Mouse (Mus musculus): ENCODE results near the gene Dck. TPM values are rescaled to one million over a fixed set of nuclear protein-coding genes. Genes with fewer than 3 reads are reported as not detected.

The Dck gene
- total and polyA plus RNA-seq, 3 experiments: 13.6 to 21.4 TPM; not detected in 1

DNA sequence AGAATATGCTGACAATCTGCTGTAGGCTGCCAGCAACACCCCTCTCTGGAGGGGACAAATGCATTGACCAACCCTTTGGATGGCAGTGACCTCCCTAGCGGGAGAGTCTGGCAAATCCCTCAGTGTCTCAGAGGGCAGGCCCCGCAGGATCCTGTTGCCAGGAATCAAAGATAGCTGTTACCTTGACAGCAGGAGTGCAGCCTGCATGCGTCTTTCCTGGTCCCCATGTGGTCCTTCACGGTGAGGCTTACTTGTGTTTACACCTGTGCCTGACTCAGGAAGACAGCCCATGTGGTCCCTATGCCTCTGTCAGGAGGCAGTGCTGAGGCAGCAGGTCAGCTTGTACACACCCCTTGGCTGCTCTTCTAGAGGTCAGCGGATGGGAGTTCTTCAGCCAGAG is 41.5 kb downstream of the Dck start:
- no peak for DNase-seq (ENCODE audit: low read depth, low spot score)
- Histone ChIP-seq H3K79me2 (ENCODE audit: control insufficient read depth, insufficient read depth, low read length, poor library complexity) (no peaks in the 10 kb centered on the region), H3K9ac (ENCODE audit: control insufficient read depth, low read depth, low read length, poor library complexity, severe bottlenecking) (no peak overlapping the region), H3K4me1 (ENCODE audit: control insufficient read depth in 1 of 2, insufficient read depth in 2 of 2, low read length in 2 of 2) (no peaks in the 10 kb centered on the region), H3K36me3 (ENCODE audit: control insufficient read depth in 1 of 2, insufficient read depth in 2 of 2, low read length in 2 of 2) (no peaks in the 10 kb centered on the region), H3K27ac (ENCODE audit: control insufficient read depth, low read depth, low read length) (no peak overlapping the region), H3K9me3 (replicated peaks; ENCODE audit: insufficient read depth, low read length) (no peaks in the 10 kb centered on the region), H3K4me3 (ENCODE audit: control insufficient read depth in 1 of 2, insufficient read depth in 1 of 2, low read depth in 2 of 2, low read length in 2 of 2) (no peak overlapping the region), H3K27me3 (ENCODE audit: control insufficient read depth in 1 of 2, insufficient read depth in 2 of 2, low read length in 2 of 2) (peaks cover 0 to 8% of the 10 kb centered on the region in 2 experiments; a peak in 3 of 4 replicates)
- TF ChIP-seq TAL1 (IDR thresholded peaks at IDR 0.05; ENCODE audit: low read length): no peak
- TF ChIP-seq MAX (IDR thresholded peaks at IDR 0.05; ENCODE audit: low read length): no peak
- no peak for TF ChIP-seq MAFK (IDR thresholded peaks at IDR 0.05; ENCODE audit: borderline replicate concordance, low read depth, low read length)
- TF ChIP-seq E2F4 (IDR thresholded peaks at IDR 0.05; ENCODE audit: borderline replicate concordance, low read depth, low read length): no peak
- no peak for TF ChIP-seq GATA1 (IDR thresholded peaks at IDR 0.05; ENCODE audit: low read depth, low read length)
- no peak for TF ChIP-seq POLR2AphosphoS2 (IDR thresholded peaks at IDR 0.05; ENCODE audit: low read length)
- no peak for TF ChIP-seq TBP (IDR thresholded peaks at IDR 0.05; ENCODE audit: low read depth, low read length)
- no peak for TF ChIP-seq ZNF384 (IDR thresholded peaks at IDR 0.05; ENCODE audit: low read depth, low read length)

DNA sequence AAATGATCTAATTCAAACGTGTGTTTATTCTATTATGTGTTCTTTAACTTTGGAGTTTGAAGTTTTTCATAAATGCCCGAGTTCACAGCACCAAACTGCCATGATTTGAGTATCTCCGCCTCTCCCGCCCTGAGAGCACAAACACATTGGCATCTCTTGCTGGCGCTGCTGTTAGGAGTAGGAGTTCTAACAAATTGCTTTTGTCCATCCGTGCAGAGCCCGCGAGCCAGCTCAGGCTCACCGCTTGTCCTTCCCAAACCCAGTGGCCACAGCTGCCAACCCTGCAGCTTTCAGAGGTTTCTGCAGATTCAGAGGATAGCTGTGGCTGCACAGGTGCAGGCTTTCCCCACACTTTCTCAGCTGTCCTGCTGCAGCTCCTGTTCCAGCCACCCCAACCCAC is 42.5 kb downstream of the Dck start:
- H3K27ac ChIP-seq (ENCODE audit: control insufficient read depth, low read depth, low read length): no peak overlapping the region
- no peaks in the 10 kb centered on the region for H3K36me3 ChIP-seq (ENCODE audit: control insufficient read depth in 1 of 2, insufficient read depth in 2 of 2, low read length in 2 of 2)
- no peak overlapping the region for H3K4me3 ChIP-seq (ENCODE audit: control insufficient read depth in 1 of 2, insufficient read depth in 1 of 2, low read depth in 2 of 2, low read length in 2 of 2)
- H3K4me1 ChIP-seq (ENCODE audit: control insufficient read depth in 1 of 2, insufficient read depth in 2 of 2, low read length in 2 of 2): no peaks in the 10 kb centered on the region
- no peaks in the 10 kb centered on the region for H3K9me3 ChIP-seq (replicated peaks; ENCODE audit: insufficient read depth, low read length)
- no peak for DNase-seq (ENCODE audit: low read depth, low spot score)
- no peak overlapping the region for H3K9ac ChIP-seq (ENCODE audit: control insufficient read depth, low read depth, low read length, poor library complexity, severe bottlenecking)
- H3K79me2 ChIP-seq (ENCODE audit: control insufficient read depth, insufficient read depth, low read length, poor library complexity): no peaks in the 10 kb centered on the region
- TF ChIP-seq JUND (IDR thresholded peaks at IDR 0.05; ENCODE audit: low read depth, low read length): no peak
- TF ChIP-seq NELFE (IDR thresholded peaks at IDR 0.05; ENCODE audit: low read depth, low read length): no peak
- TF ChIP-seq POLR2AphosphoS5 (IDR thresholded peaks at IDR 0.05; ENCODE audit: borderline replicate concordance, low read depth, low read length): no peak
- TF ChIP-seq HCFC1 (IDR thresholded peaks at IDR 0.05; ENCODE audit: low read depth, low read length): no peak
- no peak for TF ChIP-seq SMC3 (IDR thresholded peaks at IDR 0.05; ENCODE audit: low read depth, low read length)
- no peak for TF ChIP-seq GATA1 (IDR thresholded peaks at IDR 0.05; ENCODE audit: low read depth, low read length)
- H3K27me3 ChIP-seq (ENCODE audit: control insufficient read depth in 1 of 2, insufficient read depth in 2 of 2, low read length in 2 of 2): peaks cover 0 to 8% of the 10 kb centered on the region in 2 experiments; a peak in 3 of 4 replicates

- no peak for DNase-seq (ENCODE audit: low read depth, low spot score)
- no peak overlapping the region for H3K4me3 ChIP-seq (ENCODE audit: control insufficient read depth in 1 of 2, insufficient read depth in 1 of 2, low read depth in 2 of 2, low read length in 2 of 2)
- H3K36me3 ChIP-seq (ENCODE audit: control insufficient read depth in 1 of 2, insufficient read depth in 2 of 2, low read length in 2 of 2): no peaks in the 10 kb centered on the region
- H3K79me2 ChIP-seq (ENCODE audit: control insufficient read depth, insufficient read depth, low read length, poor library complexity): no peaks in the 10 kb centered on the region
- H3K27me3 ChIP-seq (ENCODE audit: control insufficient read depth in 1 of 2, insufficient read depth in 2 of 2, low read length in 2 of 2): peaks cover 0 to 5% of the 10 kb centered on the region in 2 experiments; a peak in 3 of 4 replicates
- no peak overlapping the region for H3K9ac ChIP-seq (ENCODE audit: control insufficient read depth, low read depth, low read length, poor library complexity, severe bottlenecking)
- no peak overlapping the region for H3K27ac ChIP-seq (ENCODE audit: control insufficient read depth, low read depth, low read length)
- no peaks in the 10 kb centered on the region for H3K9me3 ChIP-seq (replicated peaks; ENCODE audit: insufficient read depth, low read length)
- no peak for TF ChIP-seq MYB (IDR thresholded peaks at IDR 0.05; ENCODE audit: low read depth, low read length)
- TF ChIP-seq ZNF384 (IDR thresholded peaks at IDR 0.05; ENCODE audit: low read depth, low read length): no peak
- TF ChIP-seq USF1 (IDR thresholded peaks at IDR 0.05; ENCODE audit: low read depth, low read length): no peak
- TF ChIP-seq KAT2A (conservative IDR thresholded peaks at IDR 0.05; ENCODE audit: low read depth, low read length): no peak
- no peak for TF ChIP-seq CHD2 (IDR thresholded peaks at IDR 0.05; ENCODE audit: low read length)
- TF ChIP-seq RCOR1 (IDR thresholded peaks at IDR 0.05; ENCODE audit: low read depth, low read length): no peak
- no peak for TF ChIP-seq MAX (IDR thresholded peaks at IDR 0.05; ENCODE audit: low read length)
- no peaks in the 10 kb centered on the region for H3K4me1 ChIP-seq (ENCODE audit: control insufficient read depth in 1 of 2, insufficient read depth in 2 of 2, low read length in 2 of 2)
Measured at GRCm38 (mm10) chr5:88813188-88813587, 48.4 kb downstream of the Dck start.

Data from MEL (cell line).